Mouse (Mus musculus) R1 (cell line): ENCODE measurements at regions not wholly inside any gene's neighbourhood (a gene's known extent, or its start where the extent isn't known, plus 50 kb on each side); places are given as distances from the start of the nearest gene placed in this dataset.

Experiments
- DNase-seq: peaks from one replicate; pipeline ENCODE4 v3.0.0-alpha.2; 2018; ENCODE audit warnings: low read depth, low spot score

DNA sequence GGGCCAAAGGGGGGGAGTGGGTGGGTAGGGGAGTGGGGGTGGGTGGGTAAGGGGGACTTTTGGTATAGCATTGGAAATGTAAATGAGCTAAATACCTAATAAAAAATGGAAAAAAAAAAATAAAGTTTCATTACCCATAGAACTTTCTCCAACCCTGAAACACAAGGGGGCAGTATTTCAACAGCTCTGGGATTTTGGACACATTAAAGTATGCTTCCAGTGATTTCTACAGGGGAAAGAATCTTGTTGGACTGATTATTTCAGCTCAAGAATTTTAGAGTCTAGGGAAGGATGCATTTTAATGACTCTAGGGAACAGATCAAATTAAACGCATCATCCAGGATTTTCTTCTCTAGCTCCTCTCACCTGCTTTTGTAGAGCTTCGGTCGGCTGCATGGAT is 345.9 kb downstream of the Nrcam start:
- peak; percentile 42 for DNase-seq

DNA sequence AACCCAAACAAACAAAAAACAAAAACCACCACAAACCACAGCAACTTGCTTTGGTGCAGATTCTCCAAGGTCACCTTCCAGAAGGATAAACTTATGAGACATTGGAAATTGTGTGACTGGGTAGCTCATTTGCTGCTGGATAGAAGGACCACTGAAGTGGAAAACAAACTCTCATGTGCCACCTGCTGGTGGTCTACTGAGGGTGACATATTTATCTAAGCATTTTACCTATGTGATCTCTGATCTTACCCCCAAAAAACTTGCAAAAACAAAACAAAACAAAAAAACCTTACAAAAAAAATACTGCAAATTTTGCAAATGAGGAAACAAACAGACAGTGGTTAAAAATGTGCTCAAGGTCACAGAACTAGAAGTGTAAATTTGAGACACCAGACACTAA is 346.3 kb downstream of the Nrcam start:
- DNase-seq: peak; percentile 49
